Mouse (Mus musculus): ENCODE results near the gene G6pc3.
A peak's percentile ranks its signal among the peaks of the same experiment; 100 is the strongest.

G6pc3 gene

DNA sequence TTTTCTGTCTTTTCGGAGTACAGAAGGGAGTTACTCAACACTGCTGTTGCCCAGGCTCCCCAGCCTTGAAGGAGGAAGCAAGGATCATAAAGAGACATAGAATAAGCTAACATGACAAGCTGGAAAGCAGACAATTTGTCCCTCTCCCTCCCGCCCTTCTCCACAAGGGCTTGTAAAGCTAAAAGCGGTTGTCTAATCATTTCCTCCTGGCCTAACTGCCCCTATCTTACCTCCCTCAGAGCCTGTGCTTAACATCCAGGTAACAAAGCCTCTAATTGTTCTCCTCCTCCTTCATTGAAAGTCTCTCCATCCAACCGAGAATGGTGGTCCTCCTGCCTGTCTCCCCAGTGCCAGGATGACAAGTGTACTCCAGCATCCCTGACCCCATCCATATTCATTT, 1.4 kb downstream of the G6pc3 start:
- no peak for DNase-seq

DNA sequence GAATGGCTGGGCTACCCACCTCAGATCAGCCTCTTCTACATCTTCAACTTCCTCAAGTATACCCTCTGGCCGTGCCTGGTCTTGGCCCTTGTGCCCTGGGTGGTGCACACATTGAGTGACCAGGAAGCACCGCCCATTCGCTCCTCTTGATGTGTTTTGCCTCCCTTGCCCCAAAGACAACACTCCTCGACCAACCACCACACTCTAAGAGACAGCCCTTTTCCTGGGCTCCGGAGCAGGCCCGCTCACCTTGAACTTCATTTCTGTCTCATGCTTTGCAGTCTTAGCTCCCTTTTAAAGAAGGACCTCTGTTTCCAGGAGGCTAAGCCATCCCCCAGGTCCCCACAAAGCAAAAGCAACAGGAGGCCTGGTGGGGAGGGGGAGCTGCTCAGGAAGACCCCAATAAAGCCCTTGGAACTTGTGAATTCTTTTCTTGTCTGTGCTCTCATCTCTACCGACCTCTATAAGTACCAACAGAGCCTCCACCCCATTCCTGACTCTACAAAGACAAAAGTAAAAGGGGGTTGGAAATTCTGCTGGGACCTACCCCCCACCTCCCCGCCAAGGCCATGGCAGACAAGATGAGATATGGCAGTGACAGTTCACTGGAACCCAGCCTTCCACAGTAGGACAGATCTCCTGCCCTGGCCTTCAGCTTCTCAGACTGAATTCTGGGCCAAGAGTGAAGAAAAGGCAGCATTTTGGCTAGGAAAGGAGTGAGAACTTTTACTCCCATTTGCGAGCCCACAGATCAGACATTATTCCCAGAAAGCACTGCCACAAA, 4.4 kb downstream of the G6pc3 start:
- DNase-seq = peak; percentile 2

DNA sequence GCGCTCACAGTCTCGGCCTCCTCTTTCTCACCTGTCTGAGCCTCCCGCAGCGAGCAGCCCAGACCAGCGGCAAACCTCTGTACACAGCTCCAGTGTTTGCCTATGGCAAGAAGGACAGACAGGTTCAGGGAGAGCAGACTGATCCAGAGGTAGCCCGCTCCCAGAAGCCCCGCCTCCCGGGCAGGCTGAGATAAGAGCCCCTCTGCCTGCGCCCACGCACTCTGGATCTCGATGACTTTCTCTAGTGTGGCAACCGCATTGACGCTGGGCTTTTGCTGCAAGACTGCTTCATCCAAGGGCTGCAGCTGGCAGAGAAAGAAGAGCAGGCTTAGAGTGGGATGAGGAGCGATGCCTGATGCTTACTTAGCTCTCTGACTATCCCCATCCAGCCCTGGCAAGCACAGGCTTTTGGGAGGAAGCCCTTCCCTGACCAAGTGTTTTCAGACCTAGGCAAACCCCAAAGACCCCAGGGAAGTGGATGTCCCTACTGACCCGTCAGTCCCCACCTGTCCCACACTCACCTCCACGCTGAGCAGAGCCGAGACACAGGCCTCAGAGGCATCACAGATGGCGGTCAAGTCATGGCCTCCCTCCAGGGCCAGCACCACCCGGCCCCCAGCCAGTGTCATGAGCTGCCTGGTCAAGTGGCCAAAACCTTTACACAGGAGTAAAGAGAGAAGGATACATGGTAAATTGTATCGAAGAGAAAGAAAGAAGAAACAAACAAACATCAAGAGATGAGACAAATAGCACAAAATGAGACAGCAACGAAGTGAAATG, 6.8 kb downstream of the G6pc3 start:
- peak; percentile 4 for DNase-seq

DNA sequence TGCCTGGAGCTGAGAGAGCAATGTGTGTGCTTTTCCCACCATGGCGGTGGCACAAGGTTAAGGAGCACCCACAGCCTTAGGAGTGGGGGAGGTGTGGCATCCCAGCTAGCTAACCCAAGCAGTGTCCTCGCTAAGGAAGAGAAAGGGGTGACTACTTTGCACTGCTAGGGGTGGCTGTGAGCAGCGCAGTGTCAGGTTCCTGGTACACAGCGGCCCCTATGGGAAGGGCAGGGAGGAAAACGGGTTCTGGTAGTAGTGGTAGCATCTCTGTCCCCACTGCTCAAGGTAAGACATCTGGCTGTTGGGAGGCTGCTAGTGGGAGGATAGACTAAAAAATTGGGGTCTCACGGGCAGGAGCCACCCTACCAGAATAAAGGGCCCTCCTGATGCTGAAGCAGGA, 8.8 kb downstream of the G6pc3 start:
- DNase-seq = no peak

DNA sequence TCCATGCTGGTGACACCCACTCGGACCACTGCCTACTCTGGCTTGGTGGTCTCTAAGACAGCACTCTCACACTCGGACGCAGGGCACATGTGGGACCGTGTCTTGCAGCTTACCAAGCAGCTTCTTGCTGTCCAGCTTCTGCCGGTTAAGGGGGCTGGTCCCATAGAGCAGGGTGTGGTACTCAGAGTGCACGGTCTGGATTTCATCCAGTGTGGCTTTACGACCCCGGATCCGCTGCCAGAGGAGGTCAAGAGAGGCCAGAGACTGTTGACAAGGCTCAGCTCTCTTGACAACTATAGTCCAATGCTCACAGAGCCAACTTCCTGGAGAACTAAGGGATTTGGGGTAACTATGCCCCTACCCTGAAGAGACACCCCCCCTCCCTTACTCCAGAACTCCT, 10.4 kb downstream of the G6pc3 start:
- DNase-seq = no peak

DNA sequence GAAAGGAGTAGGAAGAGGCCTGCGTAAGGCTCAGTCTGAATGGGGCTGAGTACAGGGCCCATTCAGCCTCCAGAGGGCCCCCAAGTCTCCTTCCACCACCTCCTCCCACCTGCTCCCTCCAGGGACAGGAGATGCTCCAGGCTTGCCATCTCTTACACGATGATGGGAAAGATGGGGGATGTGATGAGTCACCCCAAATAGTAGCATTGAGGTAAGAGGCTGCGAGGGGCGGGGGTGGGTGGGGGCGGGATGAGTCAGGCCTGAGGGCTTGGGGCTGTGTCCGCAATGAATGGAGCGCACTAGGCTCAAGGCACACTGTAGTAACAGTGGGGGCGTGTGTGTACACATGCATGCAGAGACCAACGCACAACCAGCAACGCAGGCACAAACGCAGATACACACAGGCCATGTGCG, 12.0 kb downstream of the G6pc3 start:
- DNase-seq = peak; percentile 13

DNA sequence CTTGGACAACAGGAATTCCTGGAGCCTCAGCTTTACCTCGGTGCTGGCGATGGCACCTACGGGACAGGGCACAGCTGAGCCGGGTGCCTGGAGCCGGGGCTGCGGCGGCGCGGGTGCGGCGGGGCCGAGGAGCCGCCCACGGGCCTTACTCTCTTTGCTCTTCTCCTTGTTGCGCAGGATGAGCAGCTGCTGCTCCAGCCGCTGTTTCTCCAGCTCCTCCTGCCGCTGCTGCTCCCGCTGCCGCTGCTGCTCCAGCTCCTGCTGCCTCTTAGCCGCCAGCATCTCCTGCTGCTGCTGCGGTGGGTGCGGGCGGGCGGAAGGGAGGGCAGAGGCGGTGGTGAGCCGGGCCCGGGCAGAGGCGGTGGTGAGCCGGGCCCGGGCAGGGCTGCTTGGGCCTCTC, 17.1 kb downstream of the G6pc3 start:
- DNase-seq = no peak

DNA sequence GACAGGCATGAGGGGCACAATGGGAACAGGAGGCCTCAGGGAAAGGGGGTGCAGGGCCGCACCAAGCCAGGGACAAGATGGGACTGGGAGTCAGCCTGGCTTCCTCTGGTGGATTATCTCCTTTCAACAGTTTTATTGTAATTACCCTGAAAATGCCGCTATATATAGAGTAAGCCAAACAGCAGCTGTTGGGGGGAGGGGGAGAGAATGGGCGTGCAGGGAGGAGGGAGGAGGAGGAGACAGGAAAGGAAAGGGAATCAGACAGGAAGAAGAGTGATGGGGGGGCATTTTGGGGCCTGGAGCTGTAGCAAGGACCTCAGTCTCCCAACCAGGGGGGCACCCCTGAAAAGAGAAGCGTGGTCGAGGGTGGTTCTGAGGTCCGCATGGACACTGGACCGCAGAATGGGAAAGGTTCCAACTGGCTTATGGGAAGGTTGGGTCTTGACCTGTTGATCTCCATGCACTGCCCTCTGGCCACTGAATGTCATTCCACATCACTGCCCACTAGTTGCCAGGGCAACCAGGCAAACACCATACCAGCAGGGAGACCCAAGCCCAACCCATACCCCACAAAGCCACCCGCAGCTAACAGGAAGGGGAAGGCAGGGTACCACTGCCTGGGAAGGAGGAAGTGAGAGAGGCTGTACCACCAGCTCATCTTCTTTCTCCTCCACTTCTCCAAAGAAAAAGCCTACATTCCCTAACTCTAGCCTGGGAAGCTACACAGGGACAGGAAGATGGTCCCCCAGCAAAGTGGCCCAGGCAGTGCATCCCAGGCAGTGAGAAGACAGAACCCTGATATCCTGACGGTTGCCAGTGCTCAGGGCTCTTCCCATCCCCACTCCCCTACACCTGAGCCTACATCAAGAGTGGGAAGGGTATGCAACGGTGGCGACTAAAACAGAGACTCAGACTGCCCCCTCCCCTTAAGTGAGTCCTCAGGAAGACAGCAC, 18.7 kb downstream of the G6pc3 start:
- DNase-seq = peak; percentile 54

DNA sequence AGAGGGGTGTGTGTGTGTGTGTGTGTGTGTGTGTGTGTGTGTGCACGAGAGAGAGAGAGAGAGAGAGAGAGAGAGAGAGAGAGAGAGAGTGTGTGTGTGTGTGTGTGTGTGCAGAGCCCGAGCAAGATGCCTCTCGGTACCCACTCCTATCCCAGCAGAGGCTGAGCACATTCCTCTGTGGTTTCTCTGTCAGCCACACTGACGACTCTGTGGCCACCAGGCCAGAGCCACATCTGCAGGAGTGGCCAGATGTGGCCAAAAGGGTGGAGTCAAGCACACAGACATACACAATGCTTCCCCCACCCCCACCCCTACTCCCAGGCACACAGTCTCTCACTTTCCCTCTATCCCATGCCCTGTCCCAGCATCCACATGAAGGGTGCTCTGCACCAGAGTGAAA, 19.4 kb downstream of the G6pc3 start:
- no peak for DNase-seq

DNA sequence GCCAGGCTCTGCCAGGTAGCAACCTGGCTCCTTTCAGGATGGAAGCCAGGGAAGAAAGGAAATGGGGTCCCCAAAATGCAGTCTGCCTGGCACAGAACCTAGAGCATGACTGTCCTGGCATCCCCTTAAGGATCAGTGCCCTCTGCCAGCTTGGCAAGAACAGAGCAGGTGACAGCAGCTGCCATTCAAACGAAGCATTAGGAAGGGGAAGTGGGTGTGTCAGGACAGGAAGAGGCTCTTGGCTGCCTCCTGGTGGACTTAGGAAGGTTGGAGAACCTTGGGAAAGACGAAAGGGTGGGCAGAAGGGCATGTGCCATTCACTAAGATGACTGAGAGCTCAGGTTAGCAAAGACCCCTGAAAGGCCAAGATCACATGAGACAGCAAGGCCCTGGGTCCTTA, 20.3 kb downstream of the G6pc3 start:
- DNase-seq = no peak

DNA sequence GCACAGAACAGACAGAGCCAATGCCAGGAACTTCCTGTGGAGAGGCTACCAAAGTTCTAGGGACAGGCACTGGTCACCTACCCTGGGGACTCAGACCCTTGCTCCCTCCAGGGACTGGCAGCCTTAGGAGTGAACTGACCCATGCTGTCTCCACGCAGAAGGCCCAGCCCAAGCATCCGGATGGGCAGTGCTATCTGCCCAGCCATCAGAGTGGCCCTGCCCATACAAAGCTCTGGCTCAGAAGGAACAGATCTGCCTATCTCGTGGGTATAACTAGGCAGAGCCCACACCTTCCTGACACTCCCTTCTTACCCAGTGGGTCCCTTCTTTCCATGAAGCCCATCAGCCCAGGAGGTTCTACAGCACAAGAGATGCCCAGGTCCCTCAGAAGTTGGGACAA, 20.8 kb downstream of the G6pc3 start:
- no peak for DNase-seq

DNA sequence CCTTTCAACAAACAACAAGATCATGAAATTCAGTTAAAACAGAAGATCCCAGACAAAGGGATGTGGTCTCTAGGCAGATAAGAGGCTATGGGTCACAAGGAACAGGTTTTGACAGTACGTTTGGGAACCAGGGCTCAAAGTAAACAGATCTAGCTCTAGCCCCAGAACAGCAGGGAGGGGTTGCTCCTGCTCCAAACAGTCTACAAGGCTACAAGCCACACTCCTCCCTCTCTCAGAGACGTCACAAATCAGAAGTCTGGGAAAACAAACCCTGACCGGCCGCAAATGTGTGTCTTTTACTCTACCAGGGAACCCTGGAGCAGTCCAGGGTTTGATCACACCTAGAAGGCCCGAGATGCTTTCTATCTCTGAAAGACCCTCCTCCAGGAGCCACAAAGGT, 21.6 kb downstream of the G6pc3 start:
- no peak for DNase-seq

DNA sequence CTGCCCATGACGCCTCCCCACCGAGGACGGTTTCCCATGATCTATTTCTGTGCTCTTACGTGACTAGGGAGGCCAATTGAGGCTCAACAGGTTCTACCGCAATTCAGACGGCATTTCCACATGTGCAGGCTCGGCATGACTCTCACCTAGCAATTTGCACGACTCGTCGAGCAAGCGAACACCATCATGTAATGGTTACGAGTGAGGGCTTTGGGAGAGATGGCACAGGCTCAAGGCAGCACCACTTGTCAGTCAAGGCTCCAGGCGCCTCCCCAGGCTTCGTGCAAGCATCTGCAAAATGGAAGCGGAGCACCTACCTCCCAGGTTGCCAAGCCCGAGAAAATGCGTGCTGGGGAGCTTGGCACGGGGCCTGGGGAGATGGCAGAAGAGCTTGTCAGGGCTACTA, 22.5 kb downstream of the G6pc3 start:
- DNase-seq = peak; percentile 41

DNA sequence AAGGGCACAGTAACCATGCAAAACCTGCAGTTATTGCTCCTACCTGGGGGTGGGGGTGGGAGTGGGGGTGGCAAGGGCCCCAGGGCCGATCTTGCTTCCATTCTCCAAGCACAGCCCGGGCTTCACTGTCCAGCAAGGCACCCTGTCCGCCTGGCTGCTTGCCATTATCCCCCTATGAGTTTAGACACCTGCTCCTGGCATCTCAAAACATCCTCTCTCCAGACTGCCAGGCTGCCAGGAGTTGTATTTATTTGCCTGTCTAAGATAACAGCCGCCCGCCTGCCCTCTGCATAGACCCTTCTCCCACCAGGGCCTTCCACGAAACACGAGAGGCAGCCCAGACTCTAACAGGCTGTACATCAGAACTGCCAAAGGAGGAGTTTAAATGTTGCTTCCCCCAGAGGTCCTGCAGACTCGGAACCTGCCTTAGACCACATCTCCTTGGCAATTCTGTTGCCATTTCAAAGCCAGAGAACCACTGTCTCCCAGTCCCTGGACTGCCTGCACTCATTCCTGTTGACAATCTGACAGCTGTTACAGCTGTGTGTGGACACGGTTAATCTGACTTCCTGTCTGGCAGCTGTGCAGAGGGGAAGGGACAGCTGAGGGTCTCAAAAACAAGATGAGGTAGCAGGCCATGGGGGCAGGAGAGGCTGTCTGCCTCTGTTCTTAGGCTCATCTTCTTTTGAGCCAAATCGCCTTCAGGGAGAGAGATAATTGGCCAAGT, 25.2 kb downstream of the G6pc3 start:
- DNase-seq = no peak

DNA sequence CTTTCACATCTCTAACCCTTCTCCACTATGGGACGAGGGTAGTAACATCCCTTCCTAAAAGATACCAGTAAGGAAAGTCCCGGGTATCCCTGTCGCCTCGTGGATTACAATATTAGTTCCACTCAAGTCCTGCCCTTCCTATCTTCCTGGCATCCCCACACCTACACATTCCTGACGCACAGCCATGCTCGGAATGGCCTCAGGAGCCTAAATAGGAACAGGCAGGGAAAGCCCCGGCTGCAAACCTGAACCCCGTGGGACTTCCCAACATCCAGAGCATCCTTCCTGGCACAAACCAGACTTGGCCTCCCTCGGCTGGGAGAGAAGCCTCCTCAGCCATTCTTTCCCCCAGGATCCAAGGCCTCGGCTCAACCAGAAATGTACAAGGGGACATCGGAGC, 26.1 kb downstream of the G6pc3 start:
- no peak for DNase-seq

DNA sequence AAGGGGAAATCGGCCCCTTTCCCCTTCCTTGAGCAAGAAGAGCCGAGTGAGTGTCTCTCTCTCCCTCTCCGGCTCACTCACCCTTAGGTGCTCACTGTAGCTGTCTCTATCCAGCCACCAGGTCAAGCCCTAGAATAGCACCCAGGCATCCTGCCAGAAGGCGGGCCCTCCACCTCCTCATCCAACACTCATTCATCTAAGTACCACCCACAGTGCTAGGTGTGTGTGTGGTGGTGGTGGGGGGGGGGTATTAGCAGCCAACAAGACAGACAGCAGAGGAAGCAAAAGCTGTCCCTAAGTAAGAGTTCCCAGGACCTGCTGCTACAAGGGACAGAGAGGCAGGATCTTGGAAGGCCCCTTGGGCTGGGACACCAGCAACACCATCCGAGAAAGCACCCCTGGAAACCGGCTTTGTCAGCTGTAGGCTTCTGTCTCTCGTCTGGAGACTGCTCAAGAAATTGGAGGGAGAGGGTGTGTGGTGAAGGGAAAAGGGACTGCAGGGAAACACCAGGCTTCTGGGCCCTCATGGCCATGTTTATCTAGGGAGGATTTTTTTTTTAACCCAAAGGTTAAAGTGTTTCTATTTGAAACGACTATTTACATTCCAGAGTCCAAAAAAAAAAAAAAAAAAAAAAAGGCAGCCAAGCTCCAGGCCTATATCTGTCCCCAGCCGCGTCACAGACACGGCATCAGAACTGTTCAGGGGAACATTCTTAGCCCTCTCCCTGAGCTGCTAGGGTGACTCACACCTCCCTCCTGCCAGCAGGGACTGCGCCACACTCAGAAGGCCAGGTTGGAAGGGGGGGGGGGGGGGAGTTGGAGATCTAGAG, 26.9 kb downstream of the G6pc3 start:
- peak; percentile 20 for DNase-seq

DNA sequence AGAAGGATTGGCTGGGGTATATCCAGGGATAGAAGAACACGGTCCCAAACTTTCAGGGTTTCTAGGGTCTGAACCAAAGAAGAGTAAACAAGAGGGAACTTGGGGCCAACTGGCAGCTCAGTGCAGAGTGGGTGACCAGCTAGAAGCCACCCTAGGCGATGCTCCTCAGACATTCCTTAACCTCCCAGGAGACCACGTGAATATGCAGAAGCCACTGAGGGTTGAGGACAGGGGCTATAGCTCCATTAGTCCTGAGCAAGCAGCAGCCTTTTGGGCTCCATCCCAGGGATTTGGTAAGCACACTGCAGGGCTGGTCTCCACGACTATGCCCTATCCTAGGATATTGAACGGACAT, 27.4 kb downstream of the G6pc3 start:
- no peak for DNase-seq

DNA sequence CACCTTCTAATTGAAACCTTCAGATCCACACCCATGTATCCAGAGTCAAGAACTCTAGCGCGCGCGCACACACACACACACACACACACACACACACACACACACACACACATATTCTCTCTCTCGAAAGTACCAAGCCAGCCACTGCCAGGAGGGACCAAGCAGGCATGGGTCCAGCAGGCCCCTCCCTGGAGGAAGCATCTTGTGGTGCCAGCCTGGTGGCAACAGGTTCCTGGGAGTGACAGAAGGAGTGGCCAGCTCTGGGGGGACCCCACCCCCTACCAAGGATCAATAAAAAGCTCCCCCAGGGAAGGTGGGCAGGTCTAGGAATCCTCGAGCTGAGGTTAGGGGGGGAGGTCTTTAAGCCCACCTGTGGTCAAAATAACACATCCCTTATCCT, 28.0 kb downstream of the G6pc3 start:
- DNase-seq = peak; percentile 12

DNA sequence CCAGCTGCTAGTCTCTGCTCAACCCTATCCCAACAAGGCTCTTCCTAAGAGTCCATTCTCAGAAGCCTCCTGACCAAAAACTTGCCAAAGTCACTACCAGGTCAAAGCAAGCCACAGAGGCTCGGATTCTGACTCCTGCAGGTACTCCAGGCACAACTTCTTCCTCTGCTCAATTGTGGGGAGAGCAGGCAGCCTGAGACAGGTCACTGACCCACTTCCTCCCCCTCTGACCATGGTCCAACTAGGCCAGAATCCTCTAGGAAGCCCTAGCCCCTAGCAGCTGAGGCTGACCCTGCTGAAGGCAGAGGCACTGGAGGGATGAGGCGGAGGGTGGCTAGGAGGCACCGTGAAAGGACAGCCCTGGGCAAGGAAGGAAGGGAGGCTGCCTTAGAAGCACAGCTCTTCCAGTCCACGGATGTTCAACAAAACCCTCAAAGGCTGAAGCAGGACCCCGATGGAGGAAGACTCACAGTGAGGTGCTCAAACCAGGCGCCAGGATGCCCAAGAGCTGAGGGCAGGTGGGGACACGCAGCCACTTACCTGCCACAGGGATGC, 28.5 kb downstream of the G6pc3 start:
- no peak for DNase-seq

DNA sequence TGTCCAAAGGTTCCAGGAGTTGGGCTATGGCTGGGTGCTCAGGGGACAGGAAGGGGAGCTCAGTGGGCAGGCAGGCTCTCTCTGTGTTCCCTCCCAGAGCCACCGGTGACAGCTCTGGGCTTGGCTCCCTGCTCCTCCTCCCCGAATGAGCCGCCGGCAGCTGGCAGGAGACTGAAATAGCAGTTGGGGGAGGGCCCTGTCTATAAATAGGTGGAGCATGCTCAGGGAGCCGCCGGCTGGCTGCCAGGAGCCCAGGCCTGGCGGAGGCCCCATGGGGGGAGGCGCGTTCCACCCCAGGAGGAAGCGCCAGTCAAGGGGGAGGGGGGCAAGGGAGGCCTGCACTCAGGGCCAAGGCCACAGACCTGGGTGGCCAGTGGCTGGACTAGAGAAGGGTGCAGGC, 29.4 kb downstream of the G6pc3 start:
- DNase-seq = peak; percentile 93

DNA sequence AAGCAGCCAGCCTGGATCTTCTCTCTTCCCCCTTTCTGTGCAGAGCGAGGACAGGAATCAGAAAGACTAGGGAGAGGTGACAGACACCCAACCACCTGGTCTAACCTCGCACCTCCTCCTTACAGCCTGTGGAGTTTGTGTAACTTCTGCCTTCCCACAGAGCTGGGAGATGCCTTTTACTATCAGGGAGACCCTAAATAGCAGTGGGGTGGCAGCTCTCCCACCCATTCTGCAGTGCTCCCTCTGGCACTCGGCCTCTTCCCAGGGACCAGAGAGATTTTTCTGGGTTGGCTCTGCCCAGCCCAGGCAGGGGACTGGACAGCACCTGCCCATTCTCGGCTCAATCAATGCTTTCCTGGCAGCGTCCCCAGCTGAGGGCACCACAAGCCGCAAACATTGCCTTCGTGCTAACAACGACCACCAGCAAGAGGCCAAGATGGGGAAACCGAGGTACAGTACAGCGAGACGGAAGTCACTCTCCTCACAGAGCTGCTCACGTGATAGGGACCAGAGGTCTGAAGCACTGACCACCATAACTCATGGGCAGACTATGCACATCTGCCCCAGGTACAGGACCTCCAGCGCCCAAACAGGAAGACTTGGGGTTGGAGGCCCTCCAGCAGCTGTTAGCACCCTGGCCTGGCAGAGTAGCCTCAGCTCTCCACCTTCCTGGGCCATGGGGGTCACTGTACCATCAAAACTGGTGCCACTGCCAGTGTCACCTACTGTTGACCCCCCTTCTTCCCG, 30.0 kb downstream of the G6pc3 start:
- DNase-seq = peak; percentile 31

Measured in right cerebral cortex, postnatal 4 days (tissue).